Mouse (Mus musculus) thymus, adult 2 months (tissue): ENCODE data around the gene Dync1h1.

Experiments used
- CTCF ChIP-seq: fragments of 200-500 bp; IDR thresholded peaks from 2 replicates; pipeline ENCODE4 v1.5.1; 2012; ENCODE audit warnings: mild to moderate bottlenecking, control low read depth, low read length, moderate library complexity, borderline replicate concordance; ENCODE audit not compliant: control insufficient read depth, poor library complexity, insufficient read depth; ENCODE audit errors: extremely low read depth
- POLR2A ChIP-seq: fragments of 200-500 bp; IDR thresholded peaks from 2 replicates; pipeline ENCODE4 v1.6.1; 2012; ENCODE audit warnings: mild to moderate bottlenecking, low read length, control low read depth, moderate library complexity; ENCODE audit not compliant: control insufficient read depth, poor library complexity, insufficient read depth; ENCODE audit errors: extremely low read depth

DNA sequence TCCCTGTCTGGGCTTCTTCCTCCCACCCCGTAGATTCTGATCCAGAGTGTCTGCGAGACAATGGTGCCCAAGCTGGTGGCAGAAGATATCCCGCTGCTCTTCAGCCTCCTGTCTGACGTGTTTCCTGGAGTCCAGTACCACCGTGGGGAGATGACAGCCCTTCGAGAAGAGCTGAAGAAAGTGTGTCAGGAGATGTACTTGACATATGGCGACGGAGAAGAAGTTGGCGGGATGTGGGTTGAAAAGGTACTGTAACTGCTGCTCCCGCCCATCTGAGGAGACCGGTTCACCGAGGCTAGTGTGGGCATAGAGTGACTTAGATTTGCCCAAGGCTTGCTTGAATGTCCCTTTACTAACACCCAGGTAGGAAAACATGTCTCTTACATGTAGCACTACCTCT is 35.0 kb downstream of the Dync1h1 start:
- TF ChIP-seq CTCF (no peak), POLR2A (no peak)
